Mouse (Mus musculus): Measurements from ENCODE around the gene Agxt2.

Gene Agxt2

GRCm38 (mm10) chr15:10358039-10358948, at the start of gene Agxt2:
Gene Agxt2, plus strand, starts transcription at chr15:10358532.
- DNase-seq = no peak

GRCm38 (mm10) chr15:10311826-10312225, 46.5 kb upstream of the Agxt2 start:
- DNase-seq = no peak

DNA sequence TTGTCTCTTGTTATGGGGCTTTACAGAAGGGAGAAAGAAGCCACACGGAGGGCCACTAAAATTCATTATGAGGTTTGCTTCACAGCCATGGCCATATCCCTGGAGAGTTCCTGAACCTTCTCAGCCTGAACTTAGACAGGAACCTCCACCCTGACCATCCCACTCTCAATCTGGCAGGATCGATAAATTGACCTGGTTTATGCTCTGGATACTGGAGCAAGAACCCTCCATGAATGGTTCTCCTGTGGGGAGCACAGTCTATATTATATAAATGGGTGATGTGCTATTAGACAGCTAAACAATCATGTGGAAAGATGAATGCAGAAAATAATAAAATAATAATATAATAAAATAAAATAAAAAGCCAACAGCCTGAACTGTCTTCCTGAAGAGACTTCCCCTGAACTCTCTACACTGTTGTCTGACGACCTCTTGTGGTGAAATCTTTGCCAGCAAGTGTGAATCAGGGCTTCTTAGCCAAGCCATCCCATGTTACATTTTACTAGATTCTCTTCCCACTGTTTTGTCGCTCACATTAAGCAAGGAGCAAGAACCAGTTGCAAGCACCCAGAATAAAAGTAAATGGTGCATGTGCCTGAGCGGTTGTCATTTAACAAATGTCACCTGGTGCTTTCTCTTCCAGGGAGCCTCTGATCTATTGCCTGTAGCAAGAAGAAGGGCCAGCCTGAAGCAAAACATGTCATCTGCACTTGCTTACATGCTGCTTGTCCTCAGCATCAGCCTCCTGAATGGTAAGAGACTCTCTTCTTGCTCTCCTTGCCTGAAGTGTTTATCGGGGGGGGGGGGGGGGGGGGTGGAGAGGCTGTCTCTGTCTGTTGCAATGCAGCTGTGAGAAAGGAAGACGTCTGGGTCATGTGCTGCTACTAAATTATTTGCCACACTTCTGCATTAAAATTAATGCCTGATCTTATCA, 44.5 kb upstream of the Agxt2 start:
- peak in 1 of 2 experiments; percentile 25 for DNase-seq

DNA sequence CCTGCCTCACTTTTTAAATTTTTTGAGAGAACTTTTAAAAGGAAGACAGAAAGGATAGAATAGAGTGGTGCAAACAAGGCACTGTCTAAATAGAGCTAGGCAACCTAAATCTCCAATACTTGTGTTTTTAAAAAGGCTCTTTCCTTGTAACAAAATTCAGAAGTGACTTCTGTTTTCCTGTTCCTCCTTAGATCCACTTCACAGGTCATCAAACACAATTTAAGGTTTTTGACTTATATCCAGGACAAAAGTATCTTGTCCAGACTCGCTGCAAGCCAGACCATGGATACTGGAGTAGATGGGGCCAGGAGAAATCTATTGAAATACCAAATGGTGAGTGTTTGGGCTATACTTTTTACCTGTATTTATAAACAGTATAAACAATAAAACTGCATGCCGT, 33.3 kb upstream of the Agxt2 start, which contains the start of gene Gm21973:
TSS of gene Gm21973 (plus strand) at position 301 of the 400 bp plus-strand sequence.
- no peak for DNase-seq

GRCm38 (mm10) chr15:10330626-10331025, 27.7 kb upstream of the Agxt2 start:
- no peak for DNase-seq

DNA sequence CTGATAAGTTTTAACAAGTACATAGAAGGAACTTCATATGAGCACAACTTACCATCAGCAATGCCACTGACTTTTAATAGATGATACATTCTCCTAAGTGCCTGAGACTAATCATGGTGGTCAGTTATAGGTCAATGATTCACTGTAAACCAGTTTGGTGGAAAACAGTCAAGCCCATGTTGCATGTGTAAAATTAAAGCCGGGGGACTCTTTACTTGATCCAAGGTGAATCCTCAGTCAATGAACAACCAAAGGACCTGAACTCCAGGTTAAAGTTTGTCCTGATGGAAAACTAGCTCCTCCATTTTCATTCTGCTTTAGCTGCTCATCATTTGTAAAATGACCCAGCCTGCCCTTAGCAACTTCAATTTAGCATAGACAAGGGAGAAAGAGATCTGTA, 25.8 kb upstream of the Agxt2 start:
- DNase-seq = no peak

- peak; percentile 7 to 54 for DNase-seq
Observed at GRCm38 (mm10) chr15:10338606-10339005, 19.7 kb upstream of the Agxt2 start.

DNA sequence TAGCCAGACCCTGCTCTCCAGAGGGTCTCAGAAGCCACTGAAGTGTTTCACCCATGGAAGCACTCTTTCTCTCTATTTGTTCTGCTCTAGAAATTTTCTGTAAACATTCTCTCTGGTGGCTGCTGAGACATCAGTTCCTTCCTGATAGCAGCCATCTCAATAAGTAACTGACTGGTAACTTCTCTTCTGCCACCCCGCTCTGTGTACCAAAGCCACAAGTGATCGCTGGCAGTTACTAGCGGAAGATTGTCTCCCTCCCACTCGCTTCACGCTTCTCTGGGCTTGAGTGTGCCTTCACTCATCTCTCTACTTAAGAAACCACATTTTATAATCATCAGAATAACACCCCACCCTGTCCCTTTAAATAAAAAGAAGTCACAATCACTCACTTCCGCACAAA, 11.3 kb upstream of the Agxt2 start:
- DNase-seq = no peak

- DNase-seq = no peak
Observed at GRCm38 (mm10) chr15:10366331-10366730, 8.0 kb downstream of the Agxt2 start.

GRCm38 (mm10) chr15:10375404-10375803, 17.1 kb downstream of the Agxt2 start:
- DNase-seq = no peak

- DNase-seq = no peak
Observed at GRCm38 (mm10) chr15:10378338-10378959, 20.1 kb downstream of the Agxt2 start.

DNA sequence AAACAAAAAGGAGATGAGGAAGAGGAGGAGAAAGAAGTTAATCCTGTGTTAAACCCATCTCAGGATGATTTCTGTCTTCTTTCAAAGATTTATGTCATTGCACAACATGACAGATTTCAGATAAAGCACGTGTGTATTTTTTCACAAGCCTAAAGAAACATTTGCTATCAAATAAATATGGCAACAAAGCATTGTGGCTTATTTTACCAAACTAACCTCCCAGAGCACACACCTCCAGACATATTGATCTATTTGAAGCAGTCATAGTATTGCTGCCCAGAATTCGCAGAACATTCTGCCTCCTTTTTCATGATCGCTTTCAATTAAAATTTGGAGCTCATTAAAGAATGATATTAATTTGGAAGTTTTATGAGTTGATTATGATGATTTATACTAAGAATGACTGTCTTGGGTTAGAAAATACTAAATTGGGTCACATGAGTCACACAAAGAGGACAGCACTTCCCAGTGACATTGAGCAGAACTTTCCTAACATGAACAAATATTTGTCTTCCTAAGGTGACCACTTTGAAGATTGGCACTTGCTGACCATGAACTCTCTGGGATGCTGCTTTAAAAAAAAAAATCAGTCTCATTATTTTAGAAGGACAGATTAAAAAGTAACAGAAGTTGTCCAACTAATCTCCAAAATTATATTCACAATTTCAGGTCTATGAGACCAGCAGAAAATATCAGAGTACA, 21.6 kb downstream of the Agxt2 start:
- DNase-seq = no peak

DNA sequence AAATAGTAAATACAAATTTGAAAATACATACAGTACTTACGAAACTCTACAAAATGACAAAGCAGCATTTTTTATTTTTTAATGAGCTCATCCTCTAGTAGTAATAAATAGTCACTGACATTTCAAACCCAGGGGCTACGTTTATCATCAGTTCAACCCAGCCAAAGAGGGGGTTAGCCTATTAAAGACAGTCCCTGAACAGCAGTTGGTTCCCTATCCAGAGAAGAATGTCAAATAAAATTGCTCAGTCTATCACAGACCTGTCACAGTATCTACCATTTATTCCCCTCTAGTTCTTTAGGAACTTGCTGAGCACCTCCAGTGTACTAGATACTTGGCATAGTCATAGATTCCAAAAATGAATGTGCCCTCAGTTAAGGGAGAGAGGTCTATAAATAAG, 28.9 kb downstream of the Agxt2 start:
- DNase-seq = no peak

- DNase-seq = peak; percentile 46 to 68
Observed at GRCm38 (mm10) chr15:10399795-10400194, 41.5 kb downstream of the Agxt2 start.

DNA sequence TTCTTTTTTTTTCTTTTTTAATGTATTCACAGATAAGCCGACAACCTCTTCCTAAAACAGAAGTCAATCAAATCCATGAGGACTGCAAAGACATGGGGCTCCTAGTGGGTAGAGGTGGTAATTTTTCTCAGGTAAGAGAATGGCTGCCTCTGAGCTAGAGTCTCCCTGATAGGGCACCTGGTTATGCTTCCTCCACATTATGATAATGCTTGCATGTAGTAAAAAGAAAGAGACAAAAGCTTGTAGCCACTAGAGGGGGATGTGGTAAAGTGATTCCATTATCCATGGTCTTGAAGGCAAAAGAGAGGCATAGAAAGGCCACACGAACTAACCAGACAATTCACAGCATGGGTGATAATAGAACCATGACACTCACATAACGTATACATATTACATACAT, 42.1 kb downstream of the Agxt2 start:
- DNase-seq = peak in 1 of 2 experiments; percentile 9

DNA sequence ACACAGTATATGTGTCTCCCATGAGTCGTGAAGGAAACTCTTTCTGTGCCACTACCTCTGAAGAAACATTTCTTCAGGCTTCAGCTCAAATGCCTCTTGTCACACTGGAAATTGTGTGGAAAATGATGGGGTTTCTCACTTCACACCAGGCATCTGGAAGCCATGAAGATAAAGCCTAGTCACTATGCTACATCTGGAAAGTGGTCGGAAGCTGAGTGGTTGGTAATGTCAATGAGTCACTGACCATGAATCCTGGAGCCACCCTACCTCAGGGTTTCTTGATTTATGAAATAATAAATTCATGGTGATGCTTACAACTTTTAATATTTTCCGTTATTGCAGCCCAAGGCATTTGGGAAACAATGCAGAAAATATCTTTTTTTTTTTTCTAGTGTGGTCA, 51.5 kb downstream of the Agxt2 start:
- DNase-seq = no peak

GRCm38 (mm10) chr15:10410881-10411280, 52.5 kb downstream of the Agxt2 start:
- no peak for DNase-seq

DNA sequence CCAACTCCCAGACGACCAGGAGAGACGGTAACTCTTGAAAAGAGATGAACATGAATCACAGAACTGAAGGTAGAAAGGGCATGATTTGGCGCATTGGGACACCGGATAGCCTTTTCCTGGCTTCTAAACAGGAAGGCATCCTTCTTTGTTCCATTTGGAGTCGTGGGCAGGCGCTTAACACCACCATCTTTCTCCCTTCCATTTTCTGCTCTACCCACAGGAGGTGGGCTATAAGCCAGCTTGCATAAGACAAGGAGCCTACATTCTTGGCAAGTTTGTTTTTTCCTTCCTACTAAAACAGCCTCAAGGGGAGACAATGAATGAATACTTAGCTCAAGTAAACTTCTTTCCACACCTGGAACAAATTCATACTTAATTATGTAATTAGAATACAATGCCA, 55.3 kb downstream of the Agxt2 start:
- DNase-seq = no peak

GRCm38 (mm10) chr15:10421138-10421784, 62.9 kb downstream of the Agxt2 start:
- no peak for DNase-seq

- DNase-seq = no peak
Observed at GRCm38 (mm10) chr15:10421785-10422144, 63.4 kb downstream of the Agxt2 start.

DNA sequence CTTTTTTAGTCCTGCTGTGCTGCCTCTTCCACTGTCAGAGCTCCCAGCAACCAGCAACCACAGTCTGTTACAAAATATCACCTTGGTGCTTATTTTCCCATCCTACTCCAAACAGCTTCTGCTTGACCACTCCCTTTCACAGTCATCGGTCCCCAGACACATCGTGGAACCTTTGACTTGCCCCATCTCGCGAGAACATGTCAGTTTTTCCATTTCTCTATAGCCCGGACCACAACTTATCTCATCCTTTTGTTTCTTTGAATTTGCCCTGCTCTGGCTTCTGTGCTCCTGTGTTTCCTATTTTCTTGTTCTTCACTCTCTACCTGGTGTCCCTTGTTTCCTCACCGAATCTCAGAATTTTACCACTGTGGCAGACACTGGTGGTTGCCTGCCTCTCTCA, 67.8 kb downstream of the Agxt2 start:
- no peak for DNase-seq
